Mouse (Mus musculus) bone marrow macrophage, adult 2 months (primary cell): ENCODE data around the gene Kcnk10.

Experiments used
- CTCF ChIP-seq: IDR thresholded peaks from 2 replicates; pipeline ENCODE4 v1.5.1; 2012; ENCODE audit warnings: low read depth, mild to moderate bottlenecking, low read length, moderate library complexity
- POLR2A ChIP-seq: IDR thresholded peaks from 2 replicates; pipeline ENCODE4 v1.6.1; 2012; ENCODE audit warnings: mild to moderate bottlenecking, low read depth, low read length, borderline replicate concordance

- TF ChIP-seq CTCF: no peak
- no peak for TF ChIP-seq POLR2A
Observed at GRCm38 (mm10) chr12:98445637-98446036, 132.5 kb downstream of the Kcnk10 start.
